Mouse (Mus musculus) kidney, adult 2 months (tissue): Measurements from ENCODE around the gene Metrn.

Source experiments
- CTCF ChIP-seq: fragments of 200-500 bp; conservative IDR thresholded peaks from 2 replicates; pipeline ENCODE4 v1.5.1; 2011; ENCODE audit warnings: low read depth, mild to moderate bottlenecking, control low read depth, low read length, moderate library complexity, mixed read lengths; ENCODE audit not compliant: insufficient read depth, insufficient read length
- POLR2A ChIP-seq: fragments of 200-500 bp; IDR thresholded peaks from one replicate; pipeline ENCODE4 v1.6.1; 2011; ENCODE audit warnings: low read depth, low read length, control low read depth

- TF ChIP-seq POLR2A (no peak), CTCF (no peak)
Measured at GRCm38 (mm10) chr17:25791320-25791842, 5.6 kb downstream of the Metrn start.
